19 mouse cellular contexts compared by ENCODE assay signal in genomic region chr5:98343751-98344150, GRCm38 (mm10). TPM values are rescaled to one million over a fixed set of nuclear protein-coding genes. Genes with fewer than 3 reads are reported as not detected.
DNase-seq lines count a peak whose midpoint lies in the region; TF ChIP-seq lines count a peak whose summit lies in the region.
"Not testable (repeated sequence)": the region's sequence is repeated elsewhere in the genome, so short reads cannot be mapped to it uniquely, and the experiment has no call there.
"Had no signal": no experiment of that assay in that cellular context is flagged by ENCODE, and none has a peak within 500 bp of the region (broad histone marks: within the 10 kb centered on the region; RNA-seq: fewer than 3 reads in every experiment).

No protein-coding gene starts in this region.

- peak; percentile 24; the same call in 1 of the 2 replicates for TF ChIP-seq EP300 in ES-Bruce4 (IDR thresholded peaks at IDR 0.05; ENCODE audit: insufficient read depth, low read depth, low read length)
- TF ChIP-seq EP300 in MEL (IDR thresholded peaks at IDR 0.05; ENCODE audit: low read depth in 1 of 2, low read length in 2 of 2): not testable (repeated sequence)

- not testable (repeated sequence) for H3K9me3 ChIP-seq in ES-Bruce4 (replicated peaks; ENCODE audit: control insufficient read depth, insufficient read depth, low read length, poor library complexity, severe bottlenecking); MEL (replicated peaks; ENCODE audit: insufficient read depth, low read length)

- H3K79me2 ChIP-seq in MEL (ENCODE audit: control insufficient read depth, insufficient read depth, low read length, poor library complexity): not testable (repeated sequence)

- not testable (repeated sequence) for H3K4me1 ChIP-seq in ES-Bruce4 (ENCODE audit: control insufficient read depth, insufficient read depth, low read length); MEL (ENCODE audit: control insufficient read depth in 1 of 2, insufficient read depth in 2 of 2, low read length in 2 of 2)

- TF ChIP-seq RAD21 in MEL (IDR thresholded peaks at IDR 0.05; ENCODE audit: low read depth, low read length): not testable (repeated sequence)

- not testable (repeated sequence) for H3K9ac ChIP-seq in ES-Bruce4 (ENCODE audit: low read depth, poor library complexity, severe bottlenecking); MEL (ENCODE audit: control insufficient read depth, low read depth, low read length, poor library complexity, severe bottlenecking)

- H3K4me3 ChIP-seq in ES-Bruce4 (ENCODE audit: low read depth, low read length); MEL (ENCODE audit: control insufficient read depth in 1 of 2, insufficient read depth in 1 of 2, low read depth in 2 of 2, low read length in 2 of 2): not testable (repeated sequence)

- H3K27ac ChIP-seq in ES-Bruce4 (ENCODE audit: insufficient read depth, low read length); MEL (ENCODE audit: control insufficient read depth, low read depth, low read length): not testable (repeated sequence)

- not testable (repeated sequence) for TF ChIP-seq CTCF in ES-Bruce4 (IDR thresholded peaks at IDR 0.05; ENCODE audit: low read depth, low read length); MEL (IDR thresholded peaks at IDR 0.05 in 2 of 3, conservative IDR thresholded peaks at IDR 0.05 in 1 of 3; ENCODE audit: control insufficient read depth in 1 of 3, insufficient read depth in 1 of 3, low read depth in 2 of 3, low read length in 3 of 3, poor library complexity in 1 of 3, severe bottlenecking in 1 of 3)

- TF ChIP-seq POLR2A in ES-Bruce4 (IDR thresholded peaks at IDR 0.05; ENCODE audit: insufficient read depth, low read length); MEL (IDR thresholded peaks at IDR 0.05; ENCODE audit: control insufficient read depth in 1 of 2, insufficient read depth in 1 of 2, low read depth in 1 of 2, low read length in 2 of 2, poor library complexity in 1 of 2): not testable (repeated sequence)

- not testable (repeated sequence) for H3K27me3 ChIP-seq in ES-Bruce4 (ENCODE audit: control insufficient read depth, insufficient read depth, low read length, poor library complexity, severe bottlenecking); MEL (ENCODE audit: control insufficient read depth in 1 of 2, insufficient read depth in 2 of 2, low read length in 2 of 2)

- not testable (repeated sequence) for H3K36me3 ChIP-seq in ES-Bruce4 (ENCODE audit: control insufficient read depth, insufficient read depth, low read length, poor library complexity, severe bottlenecking); MEL (ENCODE audit: control insufficient read depth in 1 of 2, insufficient read depth in 2 of 2, low read length in 2 of 2)

- DNase-seq in ES-CJ7 (ENCODE audit: low read depth, low spot score) (peak; percentile 38), MEL (ENCODE audit: low read depth, low spot score) (peak; percentile 3), R1 (ENCODE audit: low read depth, low spot score) (peak; percentile 61), ZHBTc4 (ENCODE audit: low read depth, low spot score) (peak; percentile 52)
- peak; percentile 83 for DNase-seq in heart, adult 11 months

RNA-seq across cellular contexts. Expression of gene Cfap299, which starts 14.6 kb away (rescaled TPM):
- polyA plus RNA-seq in ES-Bruce4 (2011; ENCODE audit: insufficient read depth, insufficient read length, low read depth, missing spikeins) (1.2 TPM in 1 of 2 replicates, not detected in the other), MEL (2012; ENCODE audit: insufficient read depth in 1 of 2, insufficient read length in 2 of 2, low read depth in 1 of 2, low replicate concordance in 2 of 2, missing spikeins in 1 of 2) (not detected)
- not detected in 2 replicates for total RNA-seq in MEL (2012; rRNA removed)
- total RNA-seq: adrenal gland, adult 18-20 months; adrenal gland, adult 2 months; adrenal gland, adult 8-10 months; adrenal gland, postnatal 10 days; adrenal gland, postnatal 14 days; adrenal gland, postnatal 25 days; adrenal gland, postnatal 36 days; adrenal gland, postnatal 4 days; CH12.LX; ES-E14; G1E had no signal
- polyA plus RNA-seq: activated CD4-positive, CD25-positive, alpha-beta regulatory T cell, adult 4 months; adrenal gland, adult 2 months; CD4-positive, CD25-positive, alpha-beta regulatory T cell, adult 4 months; G1E had no signal

Comparison
In these comparisons a context has a peak if more than half of its experiments do, and no peak if none do; other contexts are left out.
1. DNase-seq: peak in every context shown above with its lines; median percentile 83 in heart, adult 11 months; 61 in R1; 52 in ZHBTc4; 38 in ES-CJ7; 3 in MEL.